Mouse (Mus musculus) forebrain, embryonic 10.5 days (tissue): ENCODE data around the gene Chrnd. TPM values are rescaled to one million over a fixed set of nuclear protein-coding genes. Genes with fewer than 3 reads are reported as not detected.

Source experiments
- DNase-seq: peaks from one replicate; pipeline ENCODE4 v3.0.0-alpha.2; 2017; ENCODE audit warnings: low spot score; ENCODE audit errors: extremely low spot score
- H3K27ac ChIP-seq: fragments of 300-500 bp; sonication (generic); 2 replicates; pipeline ENCODE4 v1.5.1; 2016; ENCODE audit warnings: mild to moderate bottlenecking
- H3K27me3 ChIP-seq: fragments of 300-500 bp; sonication (generic); 2 replicates; pipeline ENCODE4 v1.6.1; 2016; ENCODE audit warnings: mild to moderate bottlenecking; ENCODE audit not compliant: poor library complexity, severe bottlenecking
- H3K36me3 ChIP-seq: fragments of 300-500 bp; sonication (generic); replicated peaks from 2 replicates; pipeline ENCODE4 v1.6.1; 2016; ENCODE audit warnings: mild to moderate bottlenecking, moderate library complexity
- H3K4me1 ChIP-seq: fragments of 300-500 bp; sonication (generic); 2 replicates; pipeline ENCODE4 v1.6.1; 2016
- H3K4me3 ChIP-seq: fragments of 300-500 bp; sonication (generic); 2 replicates; pipeline ENCODE4 v1.5.1; 2016; ENCODE audit warnings: mild to moderate bottlenecking, moderate library complexity
- H3K9me3 ChIP-seq: fragments of 300-500 bp; sonication (generic); 2 replicates; pipeline ENCODE4 v1.6.1; 2016; ENCODE audit warnings: mild to moderate bottlenecking, moderate library complexity
- WGBS: fragments of 180-500 bp; shearing (Covaris S2); methylation state at CpG from one replicate; pipeline ENCODE4 v1.1.7; 2016; 5-methylcytosine and 5-hydroxymethylcytosine counted together
- polyA plus RNA-seq: library from polyadenylated mRNA; unstranded; fragments of >200 nt; fragmentation: Nextera tagmentation; extraction: Ambion mirVana; gene quantifications from 2 replicates; pipeline ENCODE4 v1.2.1, GENCODE M21; 2016

Chrnd gene
- polyA plus RNA-seq, 1 experiment from 2014 or later = not detected

GRCm38 (mm10) chr1:87214748-87215147 is 24.3 kb downstream of the Chrnd start:
- 46% methylated on average over 4 of the region's 4 CpGs for WGBS
- Histone ChIP-seq H3K4me1 (peaks cover 36% of the 10 kb centered on the region), H3K9me3 (no peaks in the 10 kb centered on the region), H3K27me3 (no peaks in the 10 kb centered on the region), H3K4me3 (peak overlapping the region; percentile 60), H3K36me3 (peaks cover 30% of the 10 kb centered on the region), H3K27ac (peak overlapping the region; percentile 99)
- no peak for DNase-seq

GRCm38 (mm10) chr1:87217938-87218337 is 27.5 kb downstream of the Chrnd start:
- no peaks in the 10 kb centered on the region for H3K27me3 ChIP-seq
- DNase-seq = no peak
- H3K9me3 ChIP-seq = no peaks in the 10 kb centered on the region
- WGBS = 70% methylated on average over 3 of the region's 3 CpGs
- peaks cover 62% of the 10 kb centered on the region for H3K36me3 ChIP-seq
- H3K27ac ChIP-seq = no peak overlapping the region
- peaks cover 34% of the 10 kb centered on the region for H3K4me1 ChIP-seq
- no peak overlapping the region for H3K4me3 ChIP-seq

DNA sequence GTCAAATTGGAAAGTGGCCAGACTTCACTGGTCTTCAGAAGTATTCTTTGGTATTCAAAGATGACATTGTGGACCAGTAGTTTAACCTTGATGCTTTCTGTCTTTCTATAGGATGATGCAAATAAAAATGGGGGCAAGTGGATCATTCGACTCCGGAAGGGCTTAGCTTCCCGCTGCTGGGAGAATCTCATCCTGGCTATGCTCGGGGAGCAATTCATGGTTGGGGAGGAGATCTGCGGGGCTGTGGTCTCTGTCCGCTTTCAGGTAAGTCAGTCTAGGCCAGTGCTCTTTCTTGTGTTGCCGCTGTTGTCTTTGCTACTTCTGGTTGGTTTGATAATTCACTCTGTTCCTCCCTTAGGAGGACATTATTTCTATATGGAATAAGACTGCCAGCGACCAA is 35.3 kb downstream of the Chrnd start:
- 96% methylated on average over 8 of the region's 8 CpGs for WGBS
- no peak overlapping the region for H3K4me3 ChIP-seq
- no peak for DNase-seq

GRCm38 (mm10) chr1:87226409-87227159 is 36.2 kb downstream of the Chrnd start:
- H3K36me3 ChIP-seq = peaks cover 99% of the 10 kb centered on the region
- no peaks in the 10 kb centered on the region for H3K4me1 ChIP-seq
- 94% methylated on average over 1 of the region's 1 CpGs for WGBS
- DNase-seq = no peak
- H3K27ac ChIP-seq = no peak overlapping the region
- no peaks in the 10 kb centered on the region for H3K9me3 ChIP-seq
- no peaks in the 10 kb centered on the region for H3K27me3 ChIP-seq
- H3K4me3 ChIP-seq = no peak overlapping the region

More for the DNA sequence above, 35.3 kb downstream of the Chrnd start:
- H3K36me3 ChIP-seq = peaks cover 100% of the 10 kb centered on the region
- no peak overlapping the region for H3K27ac ChIP-seq
- H3K4me1 ChIP-seq = no peaks in the 10 kb centered on the region
- no peaks in the 10 kb centered on the region for H3K27me3 ChIP-seq
- H3K9me3 ChIP-seq = no peaks in the 10 kb centered on the region

- DNase-seq = no peak
- H3K4me3 ChIP-seq = no peak overlapping the region
- H3K36me3 ChIP-seq = peaks cover 99% of the 10 kb centered on the region
- WGBS = 95% methylated on average over 3 of the region's 3 CpGs
- no peak overlapping the region for H3K27ac ChIP-seq
- no peaks in the 10 kb centered on the region for H3K27me3 ChIP-seq
- H3K9me3 ChIP-seq = no peaks in the 10 kb centered on the region
- no peaks in the 10 kb centered on the region for H3K4me1 ChIP-seq
These were observed 36.7 kb downstream of the Chrnd start for GRCm38 (mm10) chr1:87227160-87227550.

GRCm38 (mm10) chr1:87230606-87231005 is 40.2 kb downstream of the Chrnd start:
- Histone ChIP-seq H3K36me3 (peaks cover 99% of the 10 kb centered on the region), H3K9me3 (no peaks in the 10 kb centered on the region), H3K27me3 (no peaks in the 10 kb centered on the region), H3K27ac (no peak overlapping the region), H3K4me3 (no peak overlapping the region), H3K4me1 (no peaks in the 10 kb centered on the region)
- DNase-seq = no peak
- 72% methylated on average over 5 of the region's 5 CpGs for WGBS

GRCm38 (mm10) chr1:87232197-87232596 is 41.8 kb downstream of the Chrnd start:
- Histone ChIP-seq H3K4me1 (no peaks in the 10 kb centered on the region), H3K27ac (no peak overlapping the region), H3K36me3 (peaks cover 99% of the 10 kb centered on the region), H3K4me3 (no peak overlapping the region), H3K27me3 (no peaks in the 10 kb centered on the region), H3K9me3 (no peaks in the 10 kb centered on the region)
- no peak for DNase-seq
- WGBS = 81% methylated on average over 7 of the region's 7 CpGs

- H3K27me3 ChIP-seq = no peaks in the 10 kb centered on the region
- H3K9me3 ChIP-seq = no peaks in the 10 kb centered on the region
- H3K36me3 ChIP-seq = peaks cover 63% of the 10 kb centered on the region
- WGBS = 86% methylated on average over 8 of the region's 8 CpGs
- H3K27ac ChIP-seq = no peak overlapping the region
- no peak overlapping the region for H3K4me3 ChIP-seq
- no peaks in the 10 kb centered on the region for H3K4me1 ChIP-seq
- DNase-seq = no peak
These were observed 48.6 kb downstream of the Chrnd start for GRCm38 (mm10) chr1:87239056-87239455.

- Histone ChIP-seq H3K9me3 (no peaks in the 10 kb centered on the region), H3K4me1 (peaks cover 6% of the 10 kb centered on the region; the same call in 1 of the 2 replicates), H3K4me3 (no peak overlapping the region), H3K27ac (no peak overlapping the region), H3K27me3 (no peaks in the 10 kb centered on the region), H3K36me3 (peaks cover 23% of the 10 kb centered on the region)
- no peak for DNase-seq
- 93% methylated on average over 8 of the region's 8 CpGs for WGBS
These were observed 52.6 kb downstream of the Chrnd start for GRCm38 (mm10) chr1:87243021-87243420.

- Histone ChIP-seq H3K27me3 (no peaks in the 10 kb centered on the region), H3K9me3 (no peaks in the 10 kb centered on the region), H3K4me1 (peaks cover 6% of the 10 kb centered on the region; the same call in 1 of the 2 replicates), H3K27ac (no peak overlapping the region), H3K4me3 (no peak overlapping the region), H3K36me3 (peaks cover 3% of the 10 kb centered on the region; the same call in 1 of the 2 replicates)
- no peak for DNase-seq
- WGBS = 61% methylated on average over 1 of the region's 1 CpGs
These were observed 55.0 kb downstream of the Chrnd start for GRCm38 (mm10) chr1:87245430-87245829.

DNA sequence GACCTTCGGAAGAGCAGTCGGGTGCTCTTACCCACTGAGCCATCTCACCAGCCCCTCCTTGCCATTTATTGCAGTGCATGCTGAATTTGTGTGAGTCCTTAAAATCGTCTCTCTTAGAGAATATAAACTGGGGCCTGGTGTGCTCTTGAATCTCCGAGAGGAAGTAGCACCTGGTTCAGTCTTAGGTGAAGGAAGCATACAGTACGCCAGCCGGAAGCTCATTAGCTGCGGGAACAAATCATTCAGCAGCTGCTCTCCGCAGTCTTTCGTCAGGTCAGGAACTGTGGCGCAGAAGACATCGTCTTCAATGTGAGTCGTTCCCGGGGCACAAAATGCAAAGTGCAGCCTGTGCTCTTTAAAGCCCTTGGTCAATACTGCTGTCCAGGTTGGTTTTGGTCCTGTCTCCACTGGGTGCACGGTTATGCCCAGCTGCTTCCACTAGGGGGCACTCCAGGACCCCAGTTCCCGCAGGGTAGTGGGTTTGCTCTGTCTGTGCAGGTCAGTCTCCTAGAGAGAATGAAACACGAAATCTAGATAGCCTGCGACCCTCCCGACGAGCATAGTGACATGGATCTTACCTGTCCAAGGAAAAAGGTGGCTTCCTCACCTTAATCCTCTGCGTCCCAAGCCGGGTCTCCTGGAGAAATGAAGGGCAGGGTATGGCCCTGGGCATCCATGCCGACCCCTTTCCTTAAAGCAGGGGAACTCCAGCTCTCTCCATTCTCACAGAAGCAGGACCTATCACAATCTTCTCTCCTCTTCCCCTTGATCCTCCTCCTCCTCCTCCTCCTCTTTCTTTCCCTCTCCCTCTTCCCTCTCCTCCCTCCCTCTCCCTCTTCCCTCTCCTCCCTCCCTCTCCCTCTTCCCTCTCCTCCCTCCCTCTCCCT is 55.8 kb downstream of the Chrnd start:
- Histone ChIP-seq H3K27ac (peak overlapping the region; percentile 35; the same call in 1 of the 2 replicates), H3K4me1 (peaks cover 6% of the 10 kb centered on the region; the same call in 1 of the 2 replicates), H3K36me3 (no peaks in the 10 kb centered on the region), H3K9me3 (no peaks in the 10 kb centered on the region), H3K27me3 (no peaks in the 10 kb centered on the region), H3K4me3 (peak overlapping the region; percentile 24; the same call in 1 of the 2 replicates)
- peak; percentile 83 for DNase-seq
- 28% methylated on average over 22 of the region's 22 CpGs for WGBS
